Mouse (Mus musculus) brown adipose tissue, adult 24 weeks (tissue): Measurements from ENCODE around the gene Apbb2. TPM values are rescaled to one million over a fixed set of nuclear protein-coding genes. Genes with fewer than 3 reads are reported as not detected.

Experiments
- H3K27ac ChIP-seq: fragments of 200-500 bp; replicated peaks from 2 replicates; pipeline ENCODE4 v1.5.1; 2012; ENCODE audit warnings: low read depth, mild to moderate bottlenecking, low read length
- H3K4me1 ChIP-seq: fragments of 200-500 bp; 2 replicates; pipeline ENCODE4 v1.6.1; 2012; ENCODE audit warnings: low read length, mixed read lengths; ENCODE audit not compliant: control insufficient read depth, insufficient read depth, insufficient read length
- H3K4me3 ChIP-seq: fragments of 200-500 bp; 2 replicates; pipeline ENCODE4 v1.5.1; 2012; ENCODE audit warnings: low read depth, mild to moderate bottlenecking, low read length, moderate library complexity; ENCODE audit not compliant: insufficient read depth
- polyA plus RNA-seq: library from polyadenylated mRNA; stranded (reverse); fragments of >200 nt; gene quantifications from 2 replicates; pipeline ENCODE4 v1.2.4, GENCODE M21; 2012; ENCODE audit not compliant: missing spikeins, insufficient read depth, insufficient read length

Apbb2 gene
- polyA plus RNA-seq, 1 experiment, result 3.5 TPM

DNA sequence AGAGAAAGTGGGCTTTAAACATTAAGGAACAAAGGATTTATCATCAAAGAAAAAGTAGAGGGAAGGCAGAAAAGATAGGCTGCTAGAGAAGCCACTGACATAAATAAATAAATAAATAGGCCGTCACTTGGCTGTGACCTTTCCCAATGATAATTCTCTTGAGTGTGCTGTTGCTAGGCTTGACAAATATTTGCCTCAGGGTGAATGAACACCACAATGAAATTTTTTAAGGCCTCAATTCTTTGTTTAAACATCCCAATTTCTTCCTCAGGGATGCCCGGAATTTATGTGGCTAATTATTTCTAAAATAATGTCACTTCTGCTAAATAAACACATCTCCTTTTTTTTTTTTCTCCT, 219.3 kb downstream of the Apbb2 start:
- H3K27ac ChIP-seq, result no peak overlapping the region
- no peak overlapping the region for H3K4me3 ChIP-seq
- no peaks in the 10 kb centered on the region for H3K4me1 ChIP-seq

DNA sequence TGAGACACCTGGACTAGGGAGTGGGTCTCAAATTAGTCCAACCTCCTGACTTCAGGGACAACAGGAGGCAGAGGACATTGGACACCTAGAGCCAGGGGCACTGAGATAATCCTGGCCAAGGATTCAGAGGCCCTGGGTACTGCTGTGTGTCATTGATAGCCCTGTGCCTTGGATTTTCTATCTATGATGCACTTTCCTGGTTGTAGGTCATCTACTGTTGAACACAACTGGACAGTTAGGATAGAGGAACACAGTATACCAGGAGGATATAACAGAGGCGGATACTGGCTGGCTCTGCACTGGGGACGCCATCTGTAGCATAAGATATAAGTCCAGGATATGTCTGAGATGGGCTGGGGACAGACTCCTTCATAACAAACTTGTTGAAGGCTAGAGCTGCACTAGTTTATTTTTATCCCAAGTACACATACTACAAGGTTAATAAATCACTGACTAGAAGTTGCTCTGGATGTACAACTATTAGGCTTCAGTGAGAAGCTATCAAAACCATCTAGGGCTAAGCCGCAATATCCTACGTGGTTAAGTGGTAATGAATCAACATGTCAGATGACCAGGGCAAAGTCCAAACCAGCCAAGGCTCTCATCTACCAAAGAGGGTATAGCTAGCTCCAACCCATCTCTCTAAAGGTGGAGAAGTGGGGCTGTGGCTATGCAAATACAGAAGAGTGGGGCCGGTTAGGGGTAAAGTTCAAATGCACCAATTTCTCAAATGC, 219.9 kb downstream of the Apbb2 start:
- no peak overlapping the region for H3K4me3 ChIP-seq
- H3K4me1 ChIP-seq, result no peaks in the 10 kb centered on the region
- H3K27ac ChIP-seq, result no peak overlapping the region

DNA sequence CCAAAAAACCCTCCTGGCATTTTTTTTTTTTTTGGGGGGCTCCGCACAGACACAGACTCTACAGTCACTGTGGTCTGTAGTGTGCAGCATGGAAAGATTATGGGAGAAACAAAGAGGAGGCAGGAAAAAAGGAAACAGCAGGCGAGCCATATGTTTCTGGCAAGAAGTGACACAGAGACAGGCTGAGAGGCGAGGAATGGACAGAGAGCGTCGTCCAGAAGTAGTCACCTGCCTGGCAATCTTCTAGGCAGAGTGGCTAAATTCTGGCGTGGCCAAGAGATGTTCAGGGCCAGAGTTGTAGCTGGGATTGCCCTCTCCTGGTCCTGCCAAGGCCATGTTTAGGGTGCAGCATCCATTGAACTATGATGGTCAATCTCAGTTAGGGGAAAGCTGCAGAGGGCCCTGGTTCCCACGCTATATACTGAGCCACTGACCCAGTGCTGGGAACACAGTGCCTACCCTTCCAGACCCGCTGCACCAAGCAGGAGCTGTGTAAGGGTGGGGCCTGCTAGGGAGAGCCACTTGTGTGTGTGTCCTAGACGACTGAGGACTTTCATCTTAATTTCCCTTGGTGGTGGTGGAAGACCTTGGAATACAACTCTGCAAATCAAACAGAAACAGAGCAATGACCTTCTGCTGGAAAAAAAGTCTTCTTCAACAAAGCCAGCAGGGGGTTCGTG, 224.7 kb downstream of the Apbb2 start:
- no peaks in the 10 kb centered on the region for H3K4me1 ChIP-seq
- no peak overlapping the region for H3K27ac ChIP-seq
- H3K4me3 ChIP-seq, result no peak overlapping the region

DNA sequence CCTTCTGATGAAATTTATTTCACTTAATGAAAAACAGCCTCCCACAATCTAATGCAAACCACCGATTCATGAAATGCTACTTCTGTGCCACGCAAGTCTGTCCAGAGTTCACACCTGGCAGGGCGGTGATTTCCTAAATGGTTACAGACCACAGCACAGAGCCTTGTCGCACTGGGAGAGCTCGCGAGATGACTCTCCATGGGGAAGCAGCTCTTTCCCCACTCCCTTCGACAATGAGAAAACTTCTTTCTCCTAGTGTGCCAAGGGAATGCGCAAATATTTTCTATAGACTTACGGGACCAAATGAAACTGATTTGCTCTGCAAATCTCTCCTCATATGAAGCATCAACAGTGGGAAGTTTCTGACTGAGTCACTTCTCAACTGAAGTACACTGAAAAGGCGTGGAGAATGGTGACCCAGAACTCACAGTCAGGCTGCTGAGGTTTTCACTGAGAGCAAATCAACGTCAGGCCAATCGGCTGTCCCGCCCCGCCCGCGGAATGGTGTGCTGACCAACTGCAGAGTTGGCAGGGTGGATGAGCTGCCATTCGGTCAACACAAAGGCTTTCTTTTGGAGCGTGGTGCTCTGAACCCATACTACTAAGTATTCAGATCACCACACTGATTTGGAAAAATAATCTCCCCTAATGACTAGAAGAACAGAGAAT, 225.6 kb downstream of the Apbb2 start:
- Histone ChIP-seq H3K27ac (no peak overlapping the region), H3K4me1 (no peaks in the 10 kb centered on the region), H3K4me3 (no peak overlapping the region)

DNA sequence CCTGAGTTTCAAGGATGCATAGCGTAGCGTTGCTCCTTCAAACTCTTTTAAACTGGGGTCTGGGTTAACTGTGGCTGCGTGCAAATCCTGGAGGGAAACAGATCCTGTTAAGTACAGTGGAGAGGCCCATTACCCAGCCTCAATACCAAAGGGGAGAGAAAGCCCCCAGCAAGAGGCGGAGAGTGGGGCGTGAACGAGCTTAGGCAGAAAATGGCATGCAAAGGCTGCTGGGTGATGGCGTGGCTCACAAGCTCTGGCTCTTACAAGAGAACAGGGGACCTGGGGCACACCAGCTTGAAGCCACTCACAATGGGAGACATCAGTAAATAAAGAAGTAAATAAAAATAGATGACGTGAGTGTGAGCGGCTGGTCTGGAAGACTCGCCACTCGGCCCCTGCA, 226.8 kb downstream of the Apbb2 start:
- Histone ChIP-seq H3K4me1 (no peaks in the 10 kb centered on the region), H3K27ac (no peak overlapping the region), H3K4me3 (no peak overlapping the region)

DNA sequence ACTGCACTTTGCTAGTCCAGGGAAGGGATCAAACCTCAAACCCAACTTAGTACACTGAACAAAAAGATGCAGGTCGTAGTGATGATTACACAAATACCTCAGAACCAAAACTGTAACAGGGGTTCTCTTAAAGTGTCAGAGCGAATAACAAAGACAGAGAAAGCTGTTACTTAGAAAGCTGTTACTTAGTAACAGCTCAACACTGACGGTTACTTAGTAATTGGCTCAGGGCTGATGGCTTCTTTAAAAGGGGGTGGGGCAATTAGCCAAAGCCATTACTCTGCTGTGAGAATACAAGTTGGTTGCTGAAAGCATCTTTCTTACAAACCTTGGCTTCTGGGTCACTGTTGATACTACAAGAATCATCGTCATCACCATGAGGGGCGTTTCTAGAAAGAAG, 227.3 kb downstream of the Apbb2 start:
- no peak overlapping the region for H3K4me3 ChIP-seq
- H3K27ac ChIP-seq, result no peak overlapping the region
- no peaks in the 10 kb centered on the region for H3K4me1 ChIP-seq

DNA sequence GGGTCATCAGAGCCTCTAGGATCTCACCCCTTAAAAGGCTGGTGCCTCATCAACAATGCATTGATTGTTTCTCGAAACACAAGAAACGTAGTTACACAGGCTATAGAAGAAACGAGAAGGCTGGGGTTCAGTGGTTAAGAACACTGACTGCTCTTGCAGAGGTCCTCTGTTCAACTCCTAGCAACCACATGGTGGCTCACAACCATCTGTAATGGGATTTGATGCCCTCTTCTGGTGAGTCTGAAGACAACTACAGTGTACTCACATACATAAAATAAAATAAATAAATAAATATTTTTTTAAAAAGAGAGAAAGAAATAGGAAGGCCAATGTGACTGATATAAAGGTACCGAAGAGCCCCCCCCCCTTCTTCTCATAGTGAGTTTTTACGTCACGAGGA, 228.0 kb downstream of the Apbb2 start:
- no peak overlapping the region for H3K27ac ChIP-seq
- H3K4me1 ChIP-seq, result no peaks in the 10 kb centered on the region
- no peak overlapping the region for H3K4me3 ChIP-seq

DNA sequence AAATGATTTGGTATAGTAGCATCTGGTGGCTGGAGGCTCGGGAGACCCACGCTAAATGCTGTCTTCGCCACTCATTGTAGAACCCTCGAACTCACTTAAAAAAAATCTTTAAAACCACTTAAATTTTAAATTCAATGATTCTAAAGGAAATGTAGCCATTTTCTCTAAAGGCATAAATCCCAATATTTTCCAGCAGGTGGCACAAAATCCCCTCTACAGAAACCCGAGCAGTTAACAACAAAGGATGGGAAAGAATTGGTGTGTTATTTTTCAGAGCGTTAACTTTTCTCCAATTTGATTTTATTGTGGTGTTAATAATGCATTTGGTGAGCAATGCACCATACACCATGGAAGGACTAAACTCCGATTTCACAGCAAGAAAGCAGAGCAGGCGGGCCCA, 231.1 kb downstream of the Apbb2 start:
- no peak overlapping the region for H3K4me3 ChIP-seq
- H3K4me1 ChIP-seq, result no peaks in the 10 kb centered on the region
- no peak overlapping the region for H3K27ac ChIP-seq

DNA sequence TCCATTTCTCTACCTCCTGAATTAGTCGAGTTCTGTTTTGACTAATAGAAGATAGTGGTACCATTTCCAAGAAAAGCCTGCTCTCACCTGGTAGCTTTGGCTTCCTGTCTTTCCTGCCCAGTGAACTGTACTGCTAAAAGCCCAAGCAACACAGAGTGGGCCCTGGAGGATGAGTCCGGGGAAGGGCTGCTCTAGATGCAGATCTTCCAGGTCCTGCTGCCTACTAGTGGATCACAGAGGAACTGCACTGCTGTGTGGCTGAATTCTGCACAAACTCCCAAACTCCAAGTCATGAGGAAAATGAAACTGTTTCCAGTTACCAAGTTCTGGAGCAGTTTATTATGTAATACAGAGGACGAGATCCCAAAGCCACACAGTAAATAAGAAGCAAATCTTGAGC, 232.9 kb downstream of the Apbb2 start:
- no peak overlapping the region for H3K27ac ChIP-seq
- H3K4me1 ChIP-seq, result no peaks in the 10 kb centered on the region
- no peak overlapping the region for H3K4me3 ChIP-seq

DNA sequence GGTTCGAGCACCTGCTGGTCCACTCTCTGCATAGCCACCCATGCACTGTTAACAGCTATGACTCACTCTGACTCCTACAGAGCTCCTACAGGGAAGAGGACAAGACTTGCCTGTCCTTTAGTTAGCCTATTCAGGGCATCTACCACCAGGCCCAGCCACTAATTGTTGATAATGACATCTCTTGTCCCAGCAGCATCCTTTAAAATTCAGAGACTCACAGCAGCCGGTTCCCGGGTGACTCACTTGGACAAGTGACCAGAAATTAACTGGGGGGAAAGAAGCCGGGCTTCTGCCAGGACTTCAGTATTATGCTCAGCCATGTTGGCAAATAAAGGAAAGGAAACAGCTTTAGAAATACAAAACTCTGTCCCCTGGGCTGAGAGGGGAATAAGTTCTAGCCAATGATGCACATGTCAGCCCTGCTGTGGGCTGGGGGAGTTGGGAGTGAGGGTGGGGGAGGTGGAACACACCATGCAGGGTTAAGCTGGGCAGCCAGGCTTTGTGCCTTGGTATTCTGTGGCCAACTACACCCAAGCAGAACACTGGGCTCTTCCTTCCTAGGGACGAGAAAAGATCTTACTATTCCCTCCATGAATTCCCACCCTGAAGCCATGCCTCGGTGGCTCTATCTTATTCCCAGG, 233.7 kb downstream of the Apbb2 start:
- H3K4me1 ChIP-seq, result no peaks in the 10 kb centered on the region
- H3K27ac ChIP-seq, result no peak overlapping the region
- H3K4me3 ChIP-seq, result no peak overlapping the region

DNA sequence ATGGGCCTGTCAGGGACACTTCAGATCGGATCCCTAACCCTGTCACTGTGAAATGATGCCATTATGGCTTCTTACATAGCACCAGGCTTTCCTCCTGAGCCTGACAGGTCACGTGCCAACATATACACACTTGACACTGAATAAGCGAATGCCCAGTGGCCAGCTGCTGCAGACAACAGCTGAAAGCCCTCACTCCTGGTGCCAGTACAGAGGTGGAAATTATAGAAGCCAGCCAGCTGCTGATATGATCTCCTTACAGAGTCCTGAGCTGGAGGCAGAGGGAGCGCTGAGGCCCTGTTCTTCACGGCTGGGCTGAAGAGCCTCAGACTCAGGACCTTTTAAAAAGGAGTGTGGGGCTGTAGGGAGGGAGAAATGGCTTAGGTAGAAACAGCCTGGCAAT, 234.5 kb downstream of the Apbb2 start:
- no peak overlapping the region for H3K27ac ChIP-seq
- no peaks in the 10 kb centered on the region for H3K4me1 ChIP-seq
- H3K4me3 ChIP-seq, result no peak overlapping the region

DNA sequence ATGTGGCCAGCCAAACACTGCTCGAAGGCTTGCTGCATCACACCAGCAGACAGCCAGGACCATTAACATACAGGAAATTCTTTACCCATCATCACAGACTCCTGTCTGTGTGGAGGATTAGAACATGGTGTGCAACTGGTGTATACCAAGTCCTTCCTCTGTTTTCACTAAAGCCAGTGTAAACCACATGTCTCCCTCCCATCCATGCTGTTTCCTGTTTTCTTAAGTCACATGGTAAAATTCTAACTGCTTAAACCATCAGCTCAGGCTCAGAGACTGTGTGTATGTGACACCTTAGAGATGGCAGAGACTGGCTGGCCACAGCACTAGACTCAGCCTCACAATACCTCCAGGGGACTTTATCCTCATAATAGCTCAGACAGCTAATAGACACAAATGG, 236.5 kb downstream of the Apbb2 start:
- no peak overlapping the region for H3K4me3 ChIP-seq
- H3K4me1 ChIP-seq, result no peaks in the 10 kb centered on the region

DNA sequence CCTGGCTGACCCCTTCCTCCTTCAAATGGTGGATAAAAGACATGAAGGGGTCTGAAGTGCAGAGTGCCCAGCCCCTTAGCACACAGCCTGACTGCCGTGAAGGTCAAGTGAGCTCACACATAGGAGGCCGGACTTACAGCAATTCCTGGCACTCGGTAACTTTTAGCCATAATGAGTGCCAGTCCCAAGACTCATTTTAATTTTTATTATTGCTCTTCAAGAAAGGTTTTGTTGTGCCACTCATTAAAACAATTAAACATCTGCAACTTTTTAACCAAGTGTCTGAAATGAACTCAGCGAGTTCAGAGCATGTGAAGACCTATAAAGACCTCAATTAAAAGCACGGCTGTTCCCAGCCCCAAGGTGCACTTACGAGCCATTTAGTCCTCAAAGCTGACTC, 239.6 kb downstream of the Apbb2 start:
- Histone ChIP-seq H3K27ac (no peak overlapping the region), H3K4me3 (no peak overlapping the region), H3K4me1 (no peaks in the 10 kb centered on the region)

More for the DNA sequence above, 236.5 kb downstream of the Apbb2 start:
- H3K27ac ChIP-seq, result no peak overlapping the region

DNA sequence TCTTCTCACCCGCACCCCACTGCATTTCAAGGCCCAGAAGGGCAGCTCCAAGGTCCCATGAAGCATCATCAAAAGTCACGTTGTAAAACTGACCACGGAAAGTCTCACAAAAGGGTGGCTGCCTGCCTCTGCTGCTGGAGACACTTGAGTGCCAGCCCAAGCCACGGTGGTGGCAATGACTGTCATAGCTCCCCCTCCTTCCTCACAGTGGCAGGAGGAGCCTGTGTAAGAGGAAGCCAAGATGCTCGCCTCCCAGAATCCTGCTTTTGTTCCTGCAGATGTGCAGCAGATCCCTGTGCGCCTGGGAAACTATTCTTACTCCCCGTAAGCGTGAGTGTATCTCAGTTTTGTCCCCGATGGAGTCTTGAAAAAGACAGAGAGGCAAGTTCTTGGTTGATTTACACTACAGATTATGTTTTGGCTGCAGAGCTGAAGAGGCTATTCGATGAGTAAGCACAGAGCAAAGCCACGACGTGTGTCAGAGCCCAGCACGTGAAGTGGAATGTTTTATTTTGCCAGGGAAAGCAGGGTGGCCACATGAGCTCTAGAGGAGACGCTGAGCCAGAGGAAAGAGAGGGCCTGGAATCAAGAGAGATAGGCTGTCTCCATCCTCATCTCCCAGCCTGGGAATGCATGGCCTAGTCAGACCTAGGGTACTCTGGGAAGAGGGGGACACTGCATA, 241.9 kb downstream of the Apbb2 start:
- Histone ChIP-seq H3K4me3 (no peak overlapping the region), H3K27ac (no peak overlapping the region), H3K4me1 (no peaks in the 10 kb centered on the region)

DNA sequence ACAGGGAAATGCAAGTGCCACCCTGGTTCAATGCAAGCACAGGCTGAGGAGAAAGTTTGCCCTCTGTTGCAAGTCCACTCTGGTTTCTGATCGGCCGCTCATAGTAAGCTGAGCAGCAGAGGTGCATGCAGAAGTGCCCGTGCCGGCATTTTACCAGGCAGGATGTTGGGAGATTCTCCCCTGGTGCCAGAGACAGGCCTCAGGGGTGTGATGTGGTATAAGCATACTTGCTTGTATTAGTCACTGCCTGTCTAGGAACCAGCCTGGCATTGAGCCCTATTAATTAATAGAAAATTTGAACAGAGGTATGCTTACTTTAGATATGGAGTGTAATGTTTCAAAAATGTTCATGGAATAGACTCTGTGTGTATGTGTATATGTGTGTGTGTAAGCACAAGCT, 244.2 kb downstream of the Apbb2 start:
- Histone ChIP-seq H3K27ac (no peak overlapping the region), H3K4me1 (no peaks in the 10 kb centered on the region), H3K4me3 (no peak overlapping the region)
